Mouse (Mus musculus) cerebellum, adult 9-10 months (tissue): Measurements from ENCODE around the gene Ncapg.

ENCODE experiments used
- DNase-seq: peaks from one replicate; pipeline ENCODE4 v3.0.0; 2022

The Ncapg gene

DNA sequence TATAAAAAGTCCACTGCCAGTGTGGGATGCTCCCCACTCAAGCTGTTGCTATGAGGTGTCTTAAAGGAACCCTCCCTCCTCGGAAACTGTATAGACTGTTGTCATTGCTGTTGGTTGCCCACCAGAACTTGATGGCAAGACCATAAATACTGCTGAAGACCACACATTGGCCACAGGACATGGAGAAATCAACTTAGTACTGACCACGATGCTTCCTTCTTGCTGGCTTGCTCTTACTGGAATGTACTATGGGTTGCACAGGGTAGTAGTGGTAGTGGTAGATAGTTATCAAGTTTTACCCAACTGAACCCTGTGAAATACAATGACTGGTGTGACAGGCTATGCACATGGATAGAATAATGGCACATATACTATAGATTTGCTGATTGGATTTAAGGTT lies 37.1 kb downstream of the Ncapg start:
- DNase-seq, result no peak

DNA sequence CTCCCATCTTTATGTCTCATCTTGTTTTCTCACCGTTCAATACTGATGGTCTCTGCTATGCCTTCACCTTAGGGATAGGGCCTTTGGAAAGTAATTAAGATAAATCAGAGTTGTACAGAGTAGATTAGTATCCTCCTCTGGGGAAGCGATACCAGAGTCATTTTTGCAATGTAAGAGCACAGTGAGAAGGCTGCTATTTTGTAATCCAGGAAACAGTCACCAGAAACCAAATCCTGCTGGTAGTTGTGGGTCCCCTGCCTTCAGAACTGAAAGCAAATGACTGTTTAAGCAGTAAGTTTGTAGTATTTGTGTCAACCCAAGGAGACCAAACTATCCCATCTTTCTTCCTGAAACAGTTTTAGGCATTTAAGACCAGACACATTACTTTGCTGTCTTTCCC lies 39.9 kb downstream of the Ncapg start:
- DNase-seq, result no peak

DNA sequence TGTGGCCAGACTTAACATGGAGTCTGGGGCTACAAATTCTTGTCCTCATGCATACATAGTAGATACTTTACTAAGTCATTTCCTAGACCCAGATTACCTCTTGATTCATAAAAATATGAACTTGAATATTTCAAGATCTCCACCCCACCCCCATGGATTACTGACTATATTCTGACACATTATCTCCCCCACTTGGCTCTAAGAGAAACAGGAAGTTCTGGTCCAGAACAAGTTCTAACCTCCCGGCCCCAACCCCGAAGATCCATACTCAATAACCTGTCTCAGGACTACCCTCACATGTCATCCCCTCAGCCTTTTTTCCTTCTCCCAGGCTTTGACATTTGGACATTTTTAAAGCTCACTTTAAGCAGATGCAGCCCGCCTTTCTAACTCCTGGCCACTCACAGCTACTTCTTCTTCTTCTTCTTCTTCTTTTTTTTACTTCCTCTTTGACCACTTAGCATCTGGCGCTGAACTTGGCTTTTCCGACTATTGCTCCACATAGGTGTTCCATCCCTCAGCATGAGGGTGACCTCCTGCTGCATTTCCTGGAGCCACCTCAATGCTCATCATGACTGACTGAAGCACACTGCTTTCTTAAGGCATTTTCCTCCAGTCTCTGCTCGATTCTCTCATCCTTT lies 49.2 kb downstream of the Ncapg start:
- DNase-seq, result no peak

DNA sequence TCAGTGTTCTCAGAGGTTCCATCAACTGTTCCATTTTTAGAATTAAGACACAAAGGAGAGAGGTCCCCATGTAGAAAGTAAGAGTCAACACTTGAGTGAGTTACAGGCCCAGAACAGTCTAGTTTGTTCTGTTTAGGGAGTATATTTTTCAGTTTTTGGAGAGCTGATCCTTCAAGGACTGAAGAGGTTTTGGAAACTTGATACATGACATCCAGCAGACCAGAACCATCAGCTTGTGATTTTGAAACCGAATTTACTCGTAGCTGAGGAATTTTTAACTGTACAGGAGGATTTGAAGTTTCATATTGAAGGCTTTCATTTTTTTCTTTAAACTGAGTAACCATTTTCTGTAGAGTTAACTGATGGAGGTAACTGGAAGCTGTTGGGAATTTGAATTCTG lies 64.0 kb downstream of the Ncapg start:
- no peak for DNase-seq

DNA sequence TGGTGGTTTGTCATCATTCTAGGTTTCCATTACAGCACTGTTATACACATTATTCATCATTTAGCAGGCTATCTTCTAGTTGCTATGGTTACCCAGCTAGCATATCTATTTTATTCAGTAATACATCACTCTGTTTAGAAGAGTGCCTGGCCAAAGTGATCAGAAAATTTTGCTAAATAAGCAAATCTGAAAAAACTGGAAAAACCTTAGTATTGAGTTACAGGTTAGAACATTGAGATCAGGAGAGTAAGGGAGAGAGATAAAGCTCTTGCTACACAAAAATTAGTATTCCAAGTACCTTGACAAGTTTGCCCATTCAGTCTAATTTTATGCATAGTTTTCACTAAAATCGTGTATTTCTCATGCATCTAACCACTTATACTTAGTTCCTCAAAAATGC lies 68.2 kb downstream of the Ncapg start:
- no peak for DNase-seq
